Mouse (Mus musculus) megakaryocyte-erythroid progenitor cell, adult 5-6 weeks (primary cell): ENCODE results near the gene Fbxw27. TPM values are rescaled to one million over a fixed set of nuclear protein-coding genes. Genes with fewer than 3 reads are reported as not detected.

Experiments used
- total RNA-seq, 2 experiments: library from RNA; stranded (forward) in 1 of 2; stranded (reverse) in 1 of 2; fragments of 200-1000, 215-1000 nt in 1 of 2; fragments of >200 nt in 1 of 2; fragmentation: Nextera tagmentation in 1 of 2; gene quantifications; 2 replicates each; pipeline ENCODE4 v1.2.3; 2014 to 2017

Fbxw27 gene
- total RNA-seq, 2 experiments from 2014 or later: not detected

Other genes starting within 250 kb of the Fbxw27 start
- gene Fbxw15, start 222.4 kb downstream of the Fbxw27 start, total RNA-seq (2014; fragmentation: Nextera tagmentation): not detected in 2 replicates
- gene Fbxw15, start 222.4 kb downstream of the Fbxw27 start, total RNA-seq (2017): not detected in 2 replicates
- not detected in 2 replicates for gene Fbxw24, start 164.6 kb downstream of the Fbxw27 start, total RNA-seq (2014; fragmentation: Nextera tagmentation)
- gene Fbxw24, start 164.6 kb downstream of the Fbxw27 start, total RNA-seq (2017): not detected in 2 replicates
- not detected in 2 replicates for gene Fbxw25, start 126.0 kb downstream of the Fbxw27 start, total RNA-seq (2014; fragmentation: Nextera tagmentation)
- not detected in 2 replicates for gene Fbxw25, start 126.0 kb downstream of the Fbxw27 start, total RNA-seq (2017)
- not detected in 2 replicates for gene Fbxw18, start 88.0 kb downstream of the Fbxw27 start, total RNA-seq (2014; fragmentation: Nextera tagmentation)
- gene Fbxw18, start 88.0 kb downstream of the Fbxw27 start, total RNA-seq (2017): not detected in 2 replicates
- not detected in 2 replicates for gene Fbxw26, start 44.6 kb downstream of the Fbxw27 start, total RNA-seq (2014; fragmentation: Nextera tagmentation)
- not detected in 2 replicates for gene Fbxw26, start 44.6 kb downstream of the Fbxw27 start, total RNA-seq (2017)
- gene Spink8, start 21.6 kb upstream of the Fbxw27 start, total RNA-seq (2014; fragmentation: Nextera tagmentation): not detected in 2 replicates
- not detected in 2 replicates for gene Spink8, start 21.6 kb upstream of the Fbxw27 start, total RNA-seq (2017)
- 32.9 and 61.1 TPM in 2 replicates for gene Nme6, start 42.1 kb upstream of the Fbxw27 start, total RNA-seq (2014; fragmentation: Nextera tagmentation)
- gene Nme6, start 42.1 kb upstream of the Fbxw27 start, total RNA-seq (2017): 27.6 and 47.6 TPM in 2 replicates
- 306 TPM in 1 of 2 replicates, not detected in the other for gene Camp, start 58.9 kb upstream of the Fbxw27 start, total RNA-seq (2014; fragmentation: Nextera tagmentation)
- 9.3 and 29.3 TPM in 2 replicates for gene Camp, start 58.9 kb upstream of the Fbxw27 start, total RNA-seq (2017)
- 58.2 and 61.3 TPM in 2 replicates for gene Cdc25a, start 84.9 kb upstream of the Fbxw27 start, total RNA-seq (2014; fragmentation: Nextera tagmentation)
- 46.7 and 58.8 TPM in 2 replicates for gene Cdc25a, start 84.9 kb upstream of the Fbxw27 start, total RNA-seq (2017)
- 12.9 and 14.3 TPM in 2 replicates for gene Map4, start 140.8 kb upstream of the Fbxw27 start, total RNA-seq (2014; fragmentation: Nextera tagmentation)
- 7.8 and 12.8 TPM in 2 replicates for gene Map4, start 140.8 kb upstream of the Fbxw27 start, total RNA-seq (2017)